Mouse (Mus musculus): ENCODE data around the gene Pheta2. TPM values are rescaled to one million over a fixed set of nuclear protein-coding genes. Genes with fewer than 3 reads are reported as not detected.

Gene Pheta2
- polyA plus RNA-seq, 1 experiment from 2014 or later, result 3.6 TPM

DNA sequence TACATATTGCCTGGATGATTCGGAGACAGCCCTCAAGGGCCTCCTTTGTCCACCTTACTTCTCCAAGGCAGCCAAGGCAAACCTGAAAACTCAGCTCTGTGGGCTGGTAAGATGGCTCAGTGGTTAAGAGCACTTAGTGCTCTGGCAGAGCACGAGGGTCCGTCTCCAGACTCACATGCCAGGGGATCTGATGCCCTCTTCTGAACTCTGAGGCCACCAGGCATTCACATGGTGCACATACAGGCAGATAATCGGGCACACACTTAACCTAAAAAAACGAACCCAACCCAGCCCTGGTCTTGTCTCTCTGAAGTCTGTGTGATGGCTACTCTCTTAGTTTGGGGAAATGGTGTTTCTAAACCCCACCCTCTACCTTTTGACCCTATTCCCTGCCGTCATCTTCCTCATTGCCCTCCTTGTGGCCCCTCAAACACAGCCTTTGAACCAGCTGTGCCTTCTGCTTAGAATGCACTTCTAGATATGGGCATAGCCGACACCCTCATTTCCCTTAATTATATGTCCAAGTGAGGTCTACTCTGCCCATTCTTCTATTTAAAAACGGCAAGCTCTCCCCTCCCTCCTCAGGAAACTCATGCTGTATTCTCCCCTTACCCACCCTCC is 1.0 kb downstream of the Pheta2 start:
- 70% methylated on average over 8 of the region's 8 CpGs for WGBS
- H3K4me3 ChIP-seq (ENCODE audit: low read depth, low read length), result no peak overlapping the region
- H3K9me3 ChIP-seq (replicated peaks; ENCODE audit: control insufficient read depth, low read length), result no peaks in the 10 kb centered on the region
- no peak for DNase-seq (ENCODE audit: low spot score)
- H3K9ac ChIP-seq (replicated peaks; ENCODE audit: low read length), result no peak overlapping the region
- H3K27me3 ChIP-seq (ENCODE audit: control insufficient read depth, insufficient read depth, low read length), result peaks cover 4% of the 10 kb centered on the region; the same call in 1 of the 2 replicates
- no peaks in the 10 kb centered on the region for H3K4me1 ChIP-seq (ENCODE audit: control insufficient read depth, insufficient read depth, low read length)
- no peak overlapping the region for H3K27ac ChIP-seq (replicated peaks; ENCODE audit: low read depth, low read length)
- no peaks in the 10 kb centered on the region for H3K36me3 ChIP-seq (replicated peaks; ENCODE audit: control insufficient read depth, insufficient read depth, low read depth, low read length)
- no peak for ATAC-seq (replicated peaks; ENCODE audit: insufficient number of reproducible peaks, low FRiP score, low TSS enrichment, low read depth)
- no peak overlapping the region for H3K4me2 ChIP-seq (ENCODE audit: low read depth, low read length)

DNA sequence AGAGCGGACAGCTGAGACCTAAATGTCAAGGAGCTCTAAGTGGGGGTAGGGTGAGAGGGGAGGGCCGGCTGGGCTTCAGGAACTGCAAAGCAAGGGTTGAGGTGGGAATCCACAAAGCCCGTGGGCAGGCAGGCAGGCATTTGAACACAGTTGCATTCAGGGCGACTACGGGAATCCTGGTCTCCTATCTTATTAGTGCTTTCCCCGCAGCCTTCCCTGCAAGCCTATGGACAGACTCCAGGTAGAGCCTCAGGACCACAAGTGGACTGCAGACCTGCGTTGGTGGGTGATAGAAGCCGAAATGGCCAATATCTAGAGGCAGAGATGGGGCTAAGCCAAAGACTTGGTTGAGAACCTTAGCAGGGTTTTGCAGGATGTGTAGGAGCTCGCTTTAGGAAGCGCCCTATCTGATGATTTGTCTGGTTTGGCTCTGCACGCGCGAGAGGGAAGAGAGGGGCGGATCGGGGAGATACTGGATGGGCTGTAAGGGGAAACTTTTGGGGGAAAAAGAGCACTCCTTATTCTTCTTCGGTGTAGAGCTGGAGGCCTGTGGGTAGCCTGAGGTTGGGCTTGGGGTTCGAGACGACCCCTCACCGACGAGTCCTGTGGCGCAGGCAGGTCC is 1.8 kb downstream of the Pheta2 start:
- H3K4me1 ChIP-seq (ENCODE audit: control insufficient read depth, insufficient read depth, low read length), result no peaks in the 10 kb centered on the region
- peak overlapping the region; percentile 80 for H3K9ac ChIP-seq (replicated peaks; ENCODE audit: low read length)
- DNase-seq (ENCODE audit: low spot score) (peak; percentile 17), ATAC-seq (replicated peaks; ENCODE audit: insufficient number of reproducible peaks, low FRiP score, low TSS enrichment, low read depth) (no peak)
- peak overlapping the region; percentile 41 for H3K4me3 ChIP-seq (ENCODE audit: low read depth, low read length)
- H3K36me3 ChIP-seq (replicated peaks; ENCODE audit: control insufficient read depth, insufficient read depth, low read depth, low read length), result no peaks in the 10 kb centered on the region
- WGBS, result 35% methylated on average over 21 of the region's 21 CpGs
- no peaks in the 10 kb centered on the region for H3K9me3 ChIP-seq (replicated peaks; ENCODE audit: control insufficient read depth, low read length)
- peak overlapping the region; percentile 76 for H3K4me2 ChIP-seq (ENCODE audit: low read depth, low read length)
- H3K27ac ChIP-seq (replicated peaks; ENCODE audit: low read depth, low read length), result no peak overlapping the region
- H3K27me3 ChIP-seq (ENCODE audit: control insufficient read depth, insufficient read depth, low read length), result peaks cover 4% of the 10 kb centered on the region; the same call in 1 of the 2 replicates

DNA sequence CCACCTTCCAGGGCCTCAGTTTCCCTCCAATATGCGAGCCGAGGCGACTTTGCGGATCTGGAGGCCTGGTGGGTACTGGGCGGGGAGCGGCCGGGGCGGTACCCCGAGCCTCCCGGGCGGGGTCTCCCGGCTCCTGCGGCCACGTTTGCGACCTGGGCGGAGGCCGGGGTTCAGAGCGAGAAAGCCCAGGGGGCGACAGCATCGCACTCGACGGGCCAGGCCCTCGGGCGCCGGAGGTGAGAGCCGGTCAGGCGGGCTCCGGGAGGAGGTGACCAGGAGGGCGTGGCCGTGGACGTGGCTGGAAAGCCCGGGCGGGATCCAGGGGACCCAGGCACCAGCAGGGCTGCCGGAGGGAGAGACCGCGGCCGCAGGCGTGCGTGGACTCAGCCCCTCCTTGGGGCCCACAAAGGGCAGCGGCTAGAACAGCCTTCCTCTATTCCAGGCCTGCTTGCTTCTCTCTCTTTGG is 2.3 kb downstream of the Pheta2 start:
- 0 out of 2 replicates have a peak overlapping the region, but pooled peaks have one; percentile 11 for H3K27ac ChIP-seq (replicated peaks; ENCODE audit: low read depth, low read length)
- peak overlapping the region; percentile 76 for H3K4me2 ChIP-seq (ENCODE audit: low read depth, low read length)
- peaks cover 4% of the 10 kb centered on the region; the same call in 1 of the 2 replicates for H3K27me3 ChIP-seq (ENCODE audit: control insufficient read depth, insufficient read depth, low read length)
- 3% methylated on average over 34 of the region's 40 CpGs for WGBS
- H3K36me3 ChIP-seq (replicated peaks; ENCODE audit: control insufficient read depth, insufficient read depth, low read depth, low read length), result no peaks in the 10 kb centered on the region
- DNase-seq (ENCODE audit: low spot score) (peak; percentile 47), ATAC-seq (replicated peaks; ENCODE audit: insufficient number of reproducible peaks, low FRiP score, low TSS enrichment, low read depth) (no peak)
- H3K4me3 ChIP-seq (ENCODE audit: low read depth, low read length), result peak overlapping the region; percentile 41
- no peaks in the 10 kb centered on the region for H3K4me1 ChIP-seq (ENCODE audit: control insufficient read depth, insufficient read depth, low read length)
- no peaks in the 10 kb centered on the region for H3K9me3 ChIP-seq (replicated peaks; ENCODE audit: control insufficient read depth, low read length)
- peak overlapping the region; percentile 80 for H3K9ac ChIP-seq (replicated peaks; ENCODE audit: low read length)

DNA sequence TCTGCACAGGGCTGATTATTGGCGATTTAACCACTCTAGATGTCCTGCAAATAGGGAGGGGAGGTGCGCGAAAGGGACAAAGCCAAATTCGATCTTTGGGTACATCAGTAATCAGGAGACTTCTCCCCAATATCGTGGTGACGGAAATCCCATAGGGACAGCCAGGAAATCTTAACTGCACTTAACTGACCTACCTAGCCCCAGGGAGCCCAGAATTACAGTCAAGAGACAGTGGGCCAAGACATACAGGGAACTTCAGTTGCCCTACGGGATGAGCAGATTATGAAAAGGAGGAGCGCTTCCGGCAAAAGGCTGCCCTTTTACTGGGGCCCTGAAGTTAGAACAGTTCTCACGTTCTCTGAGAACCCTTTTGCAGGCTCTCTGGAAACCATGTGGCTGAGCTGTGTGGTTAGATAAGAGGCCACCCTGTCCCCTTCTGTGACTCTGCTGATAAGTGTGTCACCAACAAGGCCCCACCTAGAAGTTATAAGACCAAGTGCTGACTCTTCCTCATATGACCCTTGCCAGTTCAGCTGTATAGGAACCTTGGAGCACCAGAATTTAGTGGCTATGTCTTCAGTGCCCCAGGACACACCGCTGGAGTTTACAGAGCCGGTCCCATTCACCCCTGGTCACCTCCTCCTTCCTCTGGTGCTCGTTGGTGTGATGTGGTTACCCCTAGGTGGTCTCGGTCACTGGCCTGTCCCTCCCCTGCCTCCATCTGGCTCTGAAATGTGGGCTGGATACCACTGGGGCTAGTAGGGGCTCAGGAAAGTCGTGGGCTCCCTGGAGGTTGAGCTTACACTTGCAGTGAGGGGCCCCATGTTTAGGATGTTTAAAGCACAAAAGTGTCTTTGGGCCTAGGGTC is 3.2 kb downstream of the Pheta2 start:
- Histone ChIP-seq H3K27me3 (ENCODE audit: control insufficient read depth, insufficient read depth, low read length) (peaks cover 4% of the 10 kb centered on the region; the same call in 1 of the 2 replicates), H3K9ac (replicated peaks; ENCODE audit: low read length) (peak overlapping the region; percentile 80), H3K4me3 (ENCODE audit: low read depth, low read length) (peak overlapping the region; percentile 41), H3K27ac (replicated peaks; ENCODE audit: low read depth, low read length) (0 out of 2 replicates have a peak overlapping the region, but pooled peaks have one; percentile 44), H3K4me2 (ENCODE audit: low read depth, low read length) (peak overlapping the region; percentile 76; the same call in 1 of the 2 replicates), H3K9me3 (replicated peaks; ENCODE audit: control insufficient read depth, low read length) (no peaks in the 10 kb centered on the region), H3K4me1 (ENCODE audit: control insufficient read depth, insufficient read depth, low read length) (peaks cover 1% of the 10 kb centered on the region), H3K36me3 (replicated peaks; ENCODE audit: control insufficient read depth, insufficient read depth, low read depth, low read length) (no peaks in the 10 kb centered on the region)
- ATAC-seq (replicated peaks; ENCODE audit: insufficient number of reproducible peaks, low FRiP score, low TSS enrichment, low read depth) (no peak), DNase-seq (ENCODE audit: low spot score) (no peak)
- WGBS, result 66% methylated on average over 15 of the region's 15 CpGs

DNA sequence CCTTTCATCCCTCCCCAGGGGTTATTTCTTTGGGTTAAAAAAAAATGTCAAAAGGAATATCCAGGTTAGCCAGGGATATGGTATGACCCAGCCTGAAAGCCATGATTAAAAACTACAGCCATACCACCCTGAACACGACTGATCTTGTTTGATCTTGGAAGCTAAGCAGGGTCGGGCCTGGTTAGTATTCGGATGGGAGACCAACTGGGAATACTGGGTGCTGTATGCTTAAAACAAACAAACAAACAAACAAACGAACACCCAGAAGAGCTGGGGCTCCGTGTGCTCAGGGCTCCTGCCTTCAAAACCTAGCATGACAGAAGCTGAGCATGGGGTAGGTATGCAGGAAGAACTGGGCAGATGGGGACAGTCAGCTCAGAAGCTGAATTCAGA is 3.8 kb downstream of the Pheta2 start:
- 75% methylated on average over 5 of the region's 5 CpGs for WGBS
- Histone ChIP-seq H3K27me3 (ENCODE audit: control insufficient read depth, insufficient read depth, low read length) (peaks cover 4% of the 10 kb centered on the region; the same call in 1 of the 2 replicates), H3K36me3 (replicated peaks; ENCODE audit: control insufficient read depth, insufficient read depth, low read depth, low read length) (no peaks in the 10 kb centered on the region), H3K4me3 (ENCODE audit: low read depth, low read length) (no peak overlapping the region), H3K27ac (replicated peaks; ENCODE audit: low read depth, low read length) (no peak overlapping the region), H3K4me1 (ENCODE audit: control insufficient read depth, insufficient read depth, low read length) (peaks cover 5% of the 10 kb centered on the region), H3K4me2 (ENCODE audit: low read depth, low read length) (no peak overlapping the region), H3K9ac (replicated peaks; ENCODE audit: low read length) (no peak overlapping the region), H3K9me3 (replicated peaks; ENCODE audit: control insufficient read depth, low read length) (no peaks in the 10 kb centered on the region)
- ATAC-seq (replicated peaks; ENCODE audit: insufficient number of reproducible peaks, low FRiP score, low TSS enrichment, low read depth), result no peak
- DNase-seq (ENCODE audit: low spot score), result no peak

DNA sequence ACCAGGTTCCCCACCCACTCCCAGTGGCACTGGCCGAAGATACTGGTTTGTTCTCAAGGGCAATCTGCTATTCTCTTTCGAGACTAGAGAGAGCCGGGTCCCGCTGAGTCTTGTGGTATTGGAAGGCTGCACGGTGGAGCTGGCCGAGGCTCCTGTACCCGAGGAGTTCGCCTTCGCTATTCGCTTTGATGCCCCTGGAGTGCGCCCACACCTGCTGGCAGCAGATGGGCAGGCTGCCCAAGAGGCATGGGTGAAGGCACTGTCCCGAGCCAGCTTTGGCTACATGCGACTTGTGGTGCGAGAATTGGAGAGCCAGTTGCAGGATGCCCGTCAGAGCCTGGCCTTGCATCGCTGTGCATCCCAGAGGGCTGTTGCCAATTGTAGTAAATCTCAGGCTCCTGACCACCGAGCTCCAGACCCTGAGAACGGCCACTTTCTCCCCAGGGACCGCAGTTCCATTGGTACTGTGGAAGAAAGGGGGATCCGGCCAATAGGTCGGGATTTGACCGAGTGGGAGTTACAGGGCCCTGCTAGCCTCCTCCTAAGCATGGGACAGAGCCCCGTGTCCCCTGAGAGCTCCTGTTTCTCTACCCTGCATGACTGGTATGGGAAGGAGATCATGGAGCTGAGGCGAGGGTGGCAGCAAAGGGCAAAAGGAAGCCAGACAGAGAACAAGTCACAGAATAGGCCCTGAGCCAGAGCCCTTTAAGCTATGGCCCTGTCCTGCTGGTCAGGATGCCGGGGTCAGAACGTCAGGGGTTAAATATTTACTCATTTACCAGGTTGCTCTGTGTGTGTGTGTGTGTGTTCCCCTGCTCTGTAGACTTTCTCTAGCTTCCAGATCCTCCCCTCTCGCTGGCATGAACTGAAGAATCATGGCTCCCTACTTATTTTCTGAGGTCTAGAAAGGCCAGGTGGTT is 4.9 kb downstream of the Pheta2 start:
- peaks cover 4% of the 10 kb centered on the region; the same call in 1 of the 2 replicates for H3K27me3 ChIP-seq (ENCODE audit: control insufficient read depth, insufficient read depth, low read length)
- DNase-seq (ENCODE audit: low spot score) (no peak), ATAC-seq (replicated peaks; ENCODE audit: insufficient number of reproducible peaks, low FRiP score, low TSS enrichment, low read depth) (no peak)
- H3K4me1 ChIP-seq (ENCODE audit: control insufficient read depth, insufficient read depth, low read length), result peaks cover 5% of the 10 kb centered on the region
- WGBS, result 86% methylated on average over 27 of the region's 27 CpGs
- no peaks in the 10 kb centered on the region for H3K9me3 ChIP-seq (replicated peaks; ENCODE audit: control insufficient read depth, low read length)
- no peaks in the 10 kb centered on the region for H3K36me3 ChIP-seq (replicated peaks; ENCODE audit: control insufficient read depth, insufficient read depth, low read depth, low read length)
- H3K27ac ChIP-seq (replicated peaks; ENCODE audit: low read depth, low read length), result no peak overlapping the region
- no peak overlapping the region for H3K4me2 ChIP-seq (ENCODE audit: low read depth, low read length)
- no peak overlapping the region for H3K4me3 ChIP-seq (ENCODE audit: low read depth, low read length)
- no peak overlapping the region for H3K9ac ChIP-seq (replicated peaks; ENCODE audit: low read length)

DNA sequence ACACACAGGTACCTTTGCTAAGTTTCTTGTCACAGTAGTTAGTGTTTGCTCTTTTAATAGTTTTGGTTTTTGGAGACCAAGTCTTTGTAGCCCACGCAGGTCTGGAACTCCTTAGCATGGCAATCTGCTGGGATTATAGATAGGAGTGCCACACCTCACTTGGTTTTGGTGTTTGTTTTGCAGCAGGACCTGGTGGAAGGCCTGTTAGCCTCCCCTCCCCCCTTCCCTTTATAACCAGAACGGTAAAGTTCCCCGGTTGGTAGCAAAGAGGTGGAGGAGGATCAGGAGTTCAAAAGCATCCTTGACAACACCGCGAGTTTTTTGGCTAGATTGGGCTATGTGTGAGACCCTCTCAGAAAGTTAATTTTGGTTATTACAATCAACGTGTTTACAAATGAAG is 6.2 kb downstream of the Pheta2 start:
- Histone ChIP-seq H3K27me3 (ENCODE audit: control insufficient read depth, insufficient read depth, low read length) (peaks cover 4% of the 10 kb centered on the region; the same call in 1 of the 2 replicates), H3K4me1 (ENCODE audit: control insufficient read depth, insufficient read depth, low read length) (peaks cover 5% of the 10 kb centered on the region), H3K9me3 (replicated peaks; ENCODE audit: control insufficient read depth, low read length) (no peaks in the 10 kb centered on the region), H3K4me3 (ENCODE audit: low read depth, low read length) (no peak overlapping the region), H3K27ac (replicated peaks; ENCODE audit: low read depth, low read length) (no peak overlapping the region), H3K36me3 (replicated peaks; ENCODE audit: control insufficient read depth, insufficient read depth, low read depth, low read length) (peaks cover 5% of the 10 kb centered on the region), H3K4me2 (ENCODE audit: low read depth, low read length) (no peak overlapping the region), H3K9ac (replicated peaks; ENCODE audit: low read length) (no peak overlapping the region)
- WGBS, result 86% methylated on average over 6 of the region's 6 CpGs
- ATAC-seq (replicated peaks; ENCODE audit: insufficient number of reproducible peaks, low FRiP score, low TSS enrichment, low read depth) (no peak), DNase-seq (ENCODE audit: low spot score) (no peak)
